Mouse (Mus musculus): ENCODE measurements around the gene Epha2.

Epha2 gene

DNA sequence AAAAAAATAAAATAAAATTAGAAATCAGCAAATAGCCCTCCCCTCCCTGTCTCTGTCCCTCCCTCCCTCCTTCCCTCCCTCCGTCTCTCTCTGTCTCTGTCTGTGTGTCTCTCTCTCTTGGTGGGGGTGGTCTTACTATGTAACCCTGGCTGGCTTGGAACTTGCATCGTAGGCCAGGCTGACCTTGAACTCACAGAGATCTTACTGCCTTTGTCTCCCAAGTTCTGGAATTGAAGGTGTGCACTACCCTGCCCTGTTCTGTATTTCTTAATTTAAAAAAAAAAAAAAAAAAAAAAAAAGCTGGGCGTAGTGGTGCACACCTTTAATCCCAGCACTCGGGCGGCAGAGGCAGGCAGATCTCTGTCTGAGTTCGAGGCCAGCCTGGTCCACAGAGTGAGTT is 21.3 kb upstream of the Epha2 start:
- no peak for DNase-seq (ENCODE audit: low read depth, low spot score)

DNA sequence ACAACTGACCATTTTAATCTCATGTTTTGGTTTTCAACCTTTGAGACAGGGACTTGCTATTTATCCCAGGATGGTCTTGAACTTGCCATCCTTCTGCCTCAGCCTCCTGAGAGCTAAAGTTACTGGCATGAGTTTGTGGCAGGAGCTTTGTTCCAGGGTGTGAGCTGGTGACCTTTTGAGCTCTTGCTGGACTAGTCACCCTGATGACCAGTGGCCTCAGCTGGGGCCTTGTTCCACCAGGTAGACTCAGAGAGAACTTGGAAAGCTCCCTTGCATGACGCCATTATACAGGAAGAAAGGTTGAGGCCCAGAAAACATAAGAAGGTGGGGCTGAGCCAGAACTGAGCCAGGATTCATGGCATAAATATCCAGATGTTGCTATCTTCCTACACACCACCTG is 20.6 kb upstream of the Epha2 start:
- DNase-seq (ENCODE audit: low read depth, low spot score), result no peak

DNA sequence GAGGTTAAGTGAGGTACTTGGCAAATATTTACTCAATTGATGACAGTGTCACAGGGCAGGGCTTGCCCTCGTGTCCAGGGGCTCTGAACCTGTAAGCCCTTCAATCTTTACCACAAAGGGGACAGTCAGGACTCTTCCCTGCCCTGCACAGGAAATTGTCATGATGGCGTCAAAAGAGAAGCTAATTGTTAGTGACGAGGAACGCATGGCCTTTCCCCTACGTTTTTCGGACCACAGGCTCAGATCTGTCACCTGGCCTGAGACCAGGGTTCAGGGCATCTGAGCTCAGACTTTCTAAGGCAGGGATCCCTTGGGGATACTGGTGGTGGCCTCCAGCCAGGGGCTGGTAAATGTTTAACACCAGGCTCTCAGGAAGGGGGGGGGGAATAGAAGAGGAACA is 19.9 kb upstream of the Epha2 start:
- DNase-seq (ENCODE audit: low read depth, low spot score), result no peak

DNA sequence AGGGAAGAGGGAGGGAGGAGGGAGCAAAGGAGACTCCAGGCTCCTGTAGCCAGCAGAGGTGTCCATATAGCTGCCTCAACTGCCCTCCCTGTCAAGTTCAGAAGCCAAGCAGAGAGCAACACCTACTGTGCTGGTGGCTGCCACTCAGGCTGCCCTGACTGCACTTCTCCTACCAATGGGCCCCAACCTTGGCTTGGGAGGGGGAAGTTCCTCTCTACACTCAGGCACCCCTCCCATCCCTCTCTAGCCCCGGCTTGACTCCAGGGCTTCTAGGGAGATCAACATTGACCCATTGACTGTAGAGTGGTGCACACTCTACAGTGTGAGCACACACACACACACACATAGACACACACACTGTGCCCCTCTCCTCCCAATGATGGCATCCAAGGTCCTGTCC is 19.5 kb upstream of the Epha2 start:
- DNase-seq (ENCODE audit: low read depth, low spot score), result no peak

DNA sequence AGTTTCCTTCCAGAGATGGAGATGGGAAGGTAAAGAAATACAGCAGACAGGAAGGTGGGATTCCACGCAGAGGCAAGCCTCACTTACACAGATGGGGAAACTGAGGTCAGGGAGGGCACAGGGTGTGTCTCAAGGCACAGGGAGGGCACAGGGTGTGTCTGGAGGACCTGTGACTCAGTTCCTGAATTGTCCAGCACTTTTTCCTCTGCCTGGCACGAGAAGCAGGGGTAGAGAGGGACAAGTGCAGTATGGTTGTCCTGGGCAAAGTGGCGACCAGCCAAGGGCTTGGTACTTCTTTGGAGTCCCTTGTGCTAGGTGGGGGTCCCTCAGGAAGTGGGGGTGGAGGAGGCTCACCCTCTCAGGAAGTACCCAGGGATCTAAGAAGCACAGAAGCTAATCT is 19.0 kb upstream of the Epha2 start:
- DNase-seq (ENCODE audit: low read depth, low spot score), result no peak

DNA sequence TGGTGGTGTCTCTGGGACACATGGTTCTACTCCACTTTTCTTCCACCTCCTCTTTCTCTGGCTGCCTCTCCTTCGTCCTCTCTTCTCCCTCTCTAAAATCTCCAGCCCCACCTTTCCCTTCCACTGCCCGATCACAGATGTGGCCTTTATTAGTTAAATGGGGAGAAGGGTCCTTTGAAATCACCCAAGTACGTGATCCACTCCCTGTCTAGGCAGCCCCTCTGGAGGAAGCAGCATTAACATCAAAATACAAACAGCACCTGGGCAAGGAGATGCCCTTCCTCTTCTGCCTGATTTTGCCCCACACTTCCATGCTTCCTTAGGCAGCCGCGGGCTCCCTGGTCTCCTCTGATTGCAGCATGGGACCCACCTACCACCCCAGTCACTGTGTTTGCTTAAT is 18.4 kb upstream of the Epha2 start:
- DNase-seq (ENCODE audit: low read depth, low spot score), result no peak

DNA sequence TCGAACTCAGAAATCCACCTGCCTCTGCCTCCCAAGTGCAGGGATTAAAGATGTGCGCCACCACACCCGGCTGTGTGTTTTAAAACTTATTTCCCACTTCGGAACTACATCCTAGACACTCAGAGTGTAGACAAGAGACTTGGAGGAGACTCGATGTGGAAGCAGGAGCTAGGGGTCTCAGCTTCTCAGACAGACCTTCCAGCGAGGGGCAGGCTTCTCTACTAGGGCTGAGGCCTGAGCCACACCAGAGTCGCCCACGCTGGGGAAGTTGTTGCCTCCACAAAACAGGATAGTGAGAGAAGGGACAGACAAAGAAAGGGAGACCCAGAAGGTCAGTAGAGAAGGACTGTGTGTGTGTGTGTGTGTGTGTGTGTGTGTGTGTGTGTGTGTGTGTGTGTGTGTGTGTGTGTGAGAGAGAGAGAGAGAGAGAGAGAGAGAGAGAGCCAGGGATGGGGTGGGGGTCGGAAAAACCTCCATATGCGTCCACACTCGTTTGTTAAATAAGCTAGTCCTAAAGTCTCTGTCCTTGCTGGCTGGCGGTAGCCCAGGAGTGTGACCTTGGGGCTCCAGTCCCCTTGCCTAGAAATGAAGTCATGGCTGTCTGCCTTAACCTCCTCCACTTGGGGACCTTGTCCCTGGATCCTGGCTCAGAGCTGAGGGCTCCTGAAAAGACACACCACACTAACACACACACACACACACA is 17.7 kb upstream of the Epha2 start:
- no peak for DNase-seq (ENCODE audit: low read depth, low spot score)

DNA sequence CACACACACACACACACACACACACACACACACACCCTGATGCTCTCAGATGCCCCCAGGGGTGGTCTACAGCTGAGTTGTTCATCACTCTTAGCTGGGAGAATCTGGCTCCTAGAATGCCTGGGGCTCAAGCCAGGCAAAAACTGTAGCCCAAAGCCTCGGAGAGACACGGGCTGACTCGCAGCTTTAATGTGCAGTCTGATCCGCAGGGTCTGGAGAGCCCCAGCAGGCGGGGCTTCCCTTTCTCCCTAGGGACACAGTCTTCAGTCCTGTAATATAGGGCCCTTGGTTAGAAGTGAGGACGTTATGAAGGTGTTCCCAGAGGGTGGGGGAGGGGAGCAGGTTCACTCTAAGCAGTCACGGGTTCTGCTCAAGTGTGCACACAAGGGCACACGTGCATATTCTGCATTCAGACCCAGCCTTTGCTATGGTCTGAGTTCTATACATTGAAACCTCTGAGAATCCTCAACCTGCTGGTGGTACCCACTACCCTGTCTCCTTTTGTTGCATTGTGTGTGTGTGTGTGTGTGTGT is 17.1 kb upstream of the Epha2 start:
- no peak for DNase-seq (ENCODE audit: low read depth, low spot score)

DNA sequence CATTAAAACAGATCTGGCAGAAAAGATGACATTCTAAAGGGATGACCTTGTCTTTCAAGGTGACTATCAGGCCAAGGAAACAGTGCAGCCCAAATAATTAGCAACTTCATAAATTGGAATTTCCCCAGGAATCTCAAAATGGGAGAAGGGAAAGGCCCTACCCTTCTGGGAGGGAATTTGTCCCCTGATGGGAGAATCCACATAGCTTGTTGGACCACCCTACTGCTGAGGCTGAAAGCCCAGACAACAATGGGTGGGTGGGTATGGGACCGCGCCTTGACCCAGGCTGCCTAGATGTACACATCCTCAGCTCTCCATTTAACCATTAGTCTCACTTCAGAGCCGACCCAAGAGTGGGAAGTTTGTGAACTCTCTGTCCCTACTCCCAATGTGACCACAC is 16.6 kb upstream of the Epha2 start:
- DNase-seq (ENCODE audit: low read depth, low spot score), result no peak

DNA sequence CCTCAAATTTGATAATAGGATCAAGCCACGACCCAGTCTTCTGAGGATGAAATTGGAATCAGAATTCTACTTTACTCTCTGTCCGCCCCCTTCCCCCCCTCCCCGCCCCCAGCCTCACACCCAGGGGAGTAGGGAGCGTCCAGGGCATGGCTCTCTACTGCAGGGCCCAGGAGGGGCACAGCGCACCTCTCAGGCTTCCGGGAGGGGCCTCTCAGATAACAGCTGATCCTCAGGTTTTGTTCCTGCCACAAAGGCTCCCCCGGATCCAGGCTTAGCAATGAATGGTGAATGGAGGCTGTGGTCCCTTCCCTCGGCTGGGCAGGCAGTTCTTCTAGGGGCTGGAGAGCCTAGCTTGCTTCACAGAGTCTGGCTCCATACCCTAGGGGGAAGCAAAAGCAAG is 15.9 kb upstream of the Epha2 start:
- no peak for DNase-seq (ENCODE audit: low read depth, low spot score)

DNA sequence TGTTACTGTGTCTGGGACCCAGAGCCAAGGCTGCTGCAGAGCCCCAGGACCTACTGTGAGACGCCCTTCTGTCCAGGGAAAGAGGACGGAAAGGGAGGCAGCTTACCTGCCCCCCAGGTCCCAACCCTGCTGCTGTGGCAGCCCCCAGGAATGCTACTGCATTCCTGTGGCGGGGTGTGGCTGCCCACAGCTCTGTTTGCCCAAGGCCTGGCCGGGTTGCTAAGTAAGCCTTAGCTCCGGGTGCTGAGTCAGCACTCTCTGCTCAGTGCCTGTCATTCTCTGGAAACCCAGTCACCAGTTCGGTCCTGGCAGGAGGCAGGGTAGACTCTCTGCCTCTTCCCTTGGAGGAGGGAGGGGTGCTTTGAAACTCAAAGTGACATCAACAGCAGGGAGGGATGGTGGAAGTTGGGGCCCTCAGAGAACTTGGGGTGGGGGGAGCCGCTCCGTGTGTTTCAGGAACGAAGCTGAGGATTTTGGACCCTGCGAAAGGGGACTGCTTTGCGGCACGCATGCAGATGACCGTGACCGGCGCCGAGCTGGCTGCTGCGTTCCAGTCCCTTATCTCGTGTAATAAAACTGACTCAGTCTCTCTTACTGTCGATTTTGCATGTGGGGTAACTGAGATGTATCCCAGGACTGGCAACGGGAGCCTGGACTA is 14.1 kb upstream of the Epha2 start:
- no peak for DNase-seq (ENCODE audit: low read depth, low spot score)

DNA sequence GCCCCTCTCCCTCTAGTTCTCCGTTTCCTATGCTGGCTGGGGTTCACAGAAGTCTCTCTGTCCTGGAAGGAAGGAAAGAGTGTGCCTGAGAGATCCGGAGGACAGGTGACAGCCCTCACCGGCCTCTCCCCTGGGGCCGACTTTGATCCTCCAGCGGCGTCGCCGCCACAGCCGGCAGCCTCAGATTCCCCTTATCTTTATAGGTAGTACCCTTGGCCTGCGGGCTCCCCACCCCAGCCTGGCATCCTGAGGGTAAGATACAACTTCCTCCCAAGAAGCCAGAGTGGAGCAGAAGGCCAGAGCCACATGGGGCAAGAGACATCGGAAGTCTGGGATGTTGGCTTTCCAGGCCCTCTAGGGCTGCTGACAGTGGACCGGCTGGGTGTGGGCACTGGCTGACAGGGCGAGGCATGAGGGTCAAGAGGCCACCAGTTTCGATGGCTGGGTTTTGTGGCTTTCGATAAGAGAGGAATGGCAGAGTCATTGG is 13.5 kb upstream of the Epha2 start:
- no peak for DNase-seq (ENCODE audit: low read depth, low spot score)

DNA sequence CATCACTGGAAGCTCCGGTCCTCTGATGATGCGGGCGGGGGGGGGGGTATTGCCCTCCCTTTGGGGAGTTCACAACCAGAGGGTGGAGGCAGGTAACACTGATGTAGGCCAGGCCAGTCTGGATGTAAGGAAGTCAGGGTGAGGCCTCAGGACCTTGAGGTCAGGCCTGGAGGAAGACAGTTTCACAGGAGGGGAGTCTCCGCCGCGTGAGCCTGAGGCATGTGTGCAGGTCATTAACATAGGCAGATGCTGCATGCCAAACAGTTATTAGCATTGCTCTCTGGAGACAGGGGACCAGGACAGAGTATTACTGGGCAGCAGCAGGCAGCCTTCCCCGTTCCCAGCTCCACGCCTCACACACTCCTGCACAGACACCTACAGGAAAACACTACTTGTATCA is 12.9 kb upstream of the Epha2 start:
- no peak for DNase-seq (ENCODE audit: low read depth, low spot score)

DNA sequence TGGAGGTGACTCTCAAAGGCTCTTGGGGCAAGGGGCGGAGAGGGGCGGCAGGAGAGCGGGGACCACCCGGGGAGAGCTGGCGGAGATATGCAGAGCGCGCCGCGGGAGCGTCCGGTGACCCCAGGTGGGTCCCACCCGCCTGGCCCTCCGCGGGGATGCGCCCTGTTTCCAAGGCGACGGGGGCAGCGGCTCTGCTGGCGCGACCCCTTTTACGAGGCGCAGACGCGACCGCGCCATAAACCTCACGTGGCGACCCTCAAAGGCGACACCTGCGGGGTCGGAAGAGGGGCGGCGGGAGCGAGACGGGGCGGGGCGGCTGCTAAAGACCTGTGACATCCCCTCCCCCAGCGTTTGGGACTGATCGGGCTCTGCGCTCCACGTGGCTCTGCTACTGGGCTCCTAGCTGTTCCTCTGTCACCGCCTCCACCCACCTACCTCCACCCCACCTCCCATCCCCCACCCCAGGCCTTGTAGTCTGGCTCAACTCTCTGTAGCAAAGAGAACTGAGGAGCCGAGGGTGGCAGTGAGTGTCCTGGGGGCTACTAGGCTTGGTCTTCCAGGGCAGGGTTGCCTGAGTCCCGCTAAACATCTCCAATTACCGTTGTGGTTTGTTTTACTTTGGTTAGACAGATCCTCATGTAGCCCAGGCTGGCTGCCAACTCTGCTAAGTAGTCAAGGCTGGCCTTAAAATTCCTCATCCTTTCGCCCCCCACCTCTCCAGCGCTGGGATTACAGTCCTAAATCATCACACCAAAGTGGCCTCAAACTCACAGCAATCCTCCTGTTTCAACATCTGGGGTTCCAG is 9.3 kb upstream of the Epha2 start:
- no peak for DNase-seq (ENCODE audit: low read depth, low spot score)

DNA sequence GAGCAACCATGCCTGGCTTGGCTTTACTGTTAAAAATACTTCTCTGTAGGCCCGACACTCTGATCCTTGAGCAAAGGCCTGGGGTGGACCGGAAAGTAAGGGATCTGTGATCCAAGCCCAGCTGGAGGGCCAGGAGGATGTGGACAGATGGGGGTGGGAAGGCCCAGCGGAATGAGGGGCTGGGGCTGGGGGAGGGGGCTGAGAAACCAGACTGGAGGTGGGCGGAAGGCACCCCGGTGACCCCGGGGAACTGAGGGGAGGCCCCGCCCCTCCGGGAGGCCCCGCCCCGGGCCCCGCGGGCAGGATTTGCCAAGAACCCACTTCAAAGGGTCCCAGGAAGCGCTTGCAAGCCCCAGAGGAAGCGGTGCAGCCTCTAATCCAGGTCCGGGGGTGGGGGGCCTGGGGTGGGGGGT is 5.3 kb upstream of the Epha2 start:
- DNase-seq (ENCODE audit: low read depth, low spot score), result no peak

DNA sequence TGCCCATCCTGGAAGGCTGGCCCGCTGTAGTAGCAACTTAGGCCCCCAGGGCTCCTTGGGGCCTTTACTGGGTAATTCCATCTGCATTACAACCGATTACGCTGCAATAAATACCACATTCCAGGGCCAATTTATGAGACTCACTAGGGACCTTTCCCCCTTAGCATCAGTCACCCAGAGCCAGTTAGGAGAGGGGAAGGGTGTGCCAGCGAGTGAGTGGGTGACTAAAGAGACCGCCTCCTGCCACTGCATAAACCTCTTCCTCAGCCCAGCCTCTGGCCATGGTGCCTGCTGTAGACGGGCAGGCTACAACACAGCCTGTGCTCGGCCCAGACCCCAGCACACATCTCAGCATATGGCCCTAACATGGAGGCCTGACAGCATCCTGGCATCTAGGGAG is 3.1 kb upstream of the Epha2 start:
- DNase-seq (ENCODE audit: low read depth, low spot score), result no peak

DNA sequence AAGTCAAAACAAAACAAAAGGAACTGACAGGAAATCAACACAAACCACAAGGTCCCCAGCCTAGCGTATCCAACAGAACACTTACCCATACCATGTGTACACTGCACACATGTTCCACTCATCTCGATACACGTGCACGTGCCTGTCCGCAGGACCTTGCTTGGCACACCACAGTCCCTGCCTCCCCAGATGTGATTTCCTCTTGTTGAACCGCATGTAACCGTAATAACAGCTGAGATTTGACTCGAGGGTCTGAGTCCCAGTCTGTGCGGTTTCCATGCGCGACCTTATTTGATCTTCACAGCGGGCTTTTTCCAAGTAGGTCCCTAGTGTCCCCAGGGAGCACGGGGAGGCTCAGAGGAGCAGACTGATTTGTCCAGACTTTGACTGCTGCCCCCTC is 1.7 kb upstream of the Epha2 start:
- no peak for DNase-seq (ENCODE audit: low read depth, low spot score)

DNA sequence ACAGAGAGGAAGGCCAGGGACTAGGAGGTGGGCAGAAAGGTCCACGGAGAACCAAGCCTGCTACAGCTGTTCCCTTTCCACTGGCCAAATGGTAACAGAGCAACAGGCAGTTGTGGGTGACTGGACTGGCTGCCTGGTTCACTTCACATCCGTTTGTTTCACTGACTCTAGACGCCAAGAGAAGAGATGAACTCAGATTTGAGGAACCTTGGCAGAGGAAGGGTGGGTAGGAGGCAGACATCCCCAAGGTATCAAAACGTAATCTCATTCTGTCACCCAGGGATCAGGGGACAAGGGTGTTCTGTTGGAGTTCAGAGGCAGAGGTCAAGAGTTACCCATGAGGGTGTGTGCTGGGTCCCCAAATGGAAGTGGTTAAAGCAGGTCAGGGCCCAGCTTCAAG is 844 bp upstream of the Epha2 start:
- DNase-seq (ENCODE audit: low read depth, low spot score), result no peak

DNA sequence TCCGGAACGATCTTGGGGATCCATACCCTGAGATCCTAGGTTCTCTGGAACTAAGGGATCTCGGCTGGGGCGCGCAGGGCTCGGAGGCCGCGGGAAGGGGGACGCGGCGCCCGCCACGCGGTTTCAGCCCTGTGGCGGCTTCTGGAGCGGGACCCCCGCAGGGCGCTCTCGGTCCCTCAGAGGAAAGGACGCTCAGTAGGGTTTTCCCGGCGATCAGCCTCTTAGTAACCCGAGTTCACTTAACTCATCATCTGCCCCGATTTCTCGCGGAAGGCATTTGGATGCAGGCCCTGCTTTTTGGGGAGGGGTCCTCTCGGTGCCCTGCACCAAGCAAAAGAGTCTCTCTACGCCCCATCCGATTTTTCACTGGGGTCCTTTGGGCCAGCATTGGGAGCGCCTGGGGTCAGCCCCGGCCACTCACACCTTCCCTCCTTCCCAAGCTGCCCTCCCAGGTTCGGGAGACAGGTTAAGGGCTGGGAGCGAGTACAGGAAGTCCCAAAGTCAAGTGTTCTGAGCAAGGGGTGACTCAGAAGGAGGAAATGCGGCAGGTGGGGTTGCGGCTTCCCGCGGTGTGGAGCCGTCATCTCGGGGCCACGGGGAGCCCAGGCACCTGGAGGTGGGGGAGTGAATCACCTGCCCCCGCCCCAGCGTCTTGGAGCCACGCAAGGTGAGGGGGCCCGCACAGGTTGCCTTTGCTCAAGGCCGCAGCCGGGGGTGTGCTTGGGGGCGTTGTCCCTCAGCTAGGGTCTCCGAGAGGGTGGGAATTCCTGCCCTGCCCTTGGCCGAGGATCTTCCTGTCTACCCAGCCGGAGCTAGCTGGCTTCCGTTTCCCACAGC is 769 bp downstream of the Epha2 start:
- no peak for DNase-seq (ENCODE audit: low read depth, low spot score)

DNA sequence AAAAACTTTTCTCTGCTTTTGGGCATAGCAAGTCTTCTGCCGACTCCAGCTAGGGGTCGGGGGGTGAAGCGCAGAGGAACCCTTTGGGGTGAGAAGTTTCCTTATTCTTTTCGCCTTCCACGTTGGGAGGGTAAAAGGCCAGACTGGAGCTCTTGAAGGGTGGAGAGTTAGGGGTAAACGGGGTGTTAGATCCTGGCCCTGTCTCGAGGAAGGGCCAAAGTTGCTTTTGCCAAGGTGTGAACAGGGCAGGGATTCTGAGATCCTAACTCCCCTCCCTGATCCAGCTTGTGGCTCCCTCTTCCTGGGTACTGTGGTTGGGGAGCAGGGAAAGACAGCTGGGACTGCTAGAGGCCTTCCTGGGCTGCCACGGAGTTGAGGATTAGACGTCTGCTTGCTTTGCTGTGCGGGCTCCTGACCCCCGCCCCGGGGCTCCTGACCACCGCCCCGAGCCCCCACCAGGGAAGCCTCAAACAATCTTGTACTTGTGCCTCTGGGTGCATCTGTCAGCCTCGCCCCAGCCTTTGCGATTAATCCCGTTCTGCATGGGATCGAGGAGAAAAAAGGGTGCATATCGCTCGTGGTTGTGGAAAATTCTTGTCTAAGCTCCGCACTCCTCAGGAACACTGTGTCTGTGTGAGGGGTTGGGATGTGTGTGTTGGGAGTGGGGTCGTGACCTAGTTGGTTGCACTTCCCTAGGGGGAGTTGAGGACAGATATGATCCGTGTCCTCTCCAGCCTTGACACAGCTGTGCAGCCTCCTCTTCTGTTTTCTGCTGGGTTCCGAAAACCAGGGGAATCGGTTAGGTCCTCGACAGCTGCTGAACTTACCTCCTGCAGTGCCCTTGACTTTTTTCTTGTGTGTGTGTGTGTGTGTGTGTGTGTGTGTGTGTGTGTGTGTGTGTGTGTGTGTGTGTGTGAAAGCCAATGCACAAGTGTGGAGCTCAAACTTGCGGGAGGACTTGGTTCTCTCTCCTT is 1.7 kb downstream of the Epha2 start:
- DNase-seq (ENCODE audit: low read depth, low spot score), result no peak
